Mouse (Mus musculus): ENCODE results near the gene Rprd1b.
A peak's percentile ranks its signal among the peaks of the same experiment; 100 is the strongest.

Gene Rprd1b

GRCm38 (mm10) chr2:158079843-158080395 is 51.6 kb downstream of the Rprd1b start:
- DNase-seq (ENCODE audit: low spot score in 2 of 2): no peak

- DNase-seq (ENCODE audit: low spot score in 2 of 2): no peak
These were observed 52.4 kb downstream of the Rprd1b start for GRCm38 (mm10) chr2:158080622-158081241.

GRCm38 (mm10) chr2:158084486-158084885 is 56.2 kb downstream of the Rprd1b start:
- DNase-seq (ENCODE audit: low spot score in 2 of 2): no peak

GRCm38 (mm10) chr2:158090096-158090495 is 61.8 kb downstream of the Rprd1b start:
- DNase-seq (ENCODE audit: low spot score in 2 of 2): no peak

GRCm38 (mm10) chr2:158093345-158093744 is 65.0 kb downstream of the Rprd1b start:
- peak in 1 of 2 experiments; percentile 48 for DNase-seq (ENCODE audit: low spot score in 2 of 2)

- no peak for DNase-seq (ENCODE audit: low spot score in 2 of 2)
These were observed 66.0 kb downstream of the Rprd1b start for GRCm38 (mm10) chr2:158094300-158094699.

- no peak for DNase-seq (ENCODE audit: low spot score in 2 of 2)
These were observed 66.5 kb downstream of the Rprd1b start for GRCm38 (mm10) chr2:158094846-158095245.

- no peak for DNase-seq (ENCODE audit: low spot score in 2 of 2)
These were observed 68.8 kb downstream of the Rprd1b start for GRCm38 (mm10) chr2:158097071-158097470.

- no peak for DNase-seq (ENCODE audit: low spot score in 2 of 2)
These were observed 70.4 kb downstream of the Rprd1b start for GRCm38 (mm10) chr2:158098730-158099129.

- no peak for DNase-seq (ENCODE audit: low spot score in 2 of 2)
These were observed 71.2 kb downstream of the Rprd1b start for GRCm38 (mm10) chr2:158099537-158099936.

GRCm38 (mm10) chr2:158101768-158102167 is 73.5 kb downstream of the Rprd1b start:
- no peak for DNase-seq (ENCODE audit: low spot score in 2 of 2)

GRCm38 (mm10) chr2:158104966-158105365 is 76.7 kb downstream of the Rprd1b start:
- no peak for DNase-seq (ENCODE audit: low spot score in 2 of 2)

- DNase-seq (ENCODE audit: low spot score in 2 of 2): no peak
These were observed 77.3 kb downstream of the Rprd1b start for GRCm38 (mm10) chr2:158105605-158106004.

GRCm38 (mm10) chr2:158106947-158107587 is 78.8 kb downstream of the Rprd1b start:
- DNase-seq (ENCODE audit: low spot score in 2 of 2): peak in 1 of 2 experiments; percentile 55

GRCm38 (mm10) chr2:158109516-158109915 is 81.2 kb downstream of the Rprd1b start:
- no peak for DNase-seq (ENCODE audit: low spot score in 2 of 2)

GRCm38 (mm10) chr2:158113591-158114257 is 85.4 kb downstream of the Rprd1b start:
- DNase-seq (ENCODE audit: low spot score in 2 of 2): peak; percentile 52 to 86

GRCm38 (mm10) chr2:158114931-158115330 is 86.6 kb downstream of the Rprd1b start:
- no peak for DNase-seq (ENCODE audit: low spot score in 2 of 2)

- no peak for DNase-seq (ENCODE audit: low spot score in 2 of 2)
These were observed 87.6 kb downstream of the Rprd1b start for GRCm38 (mm10) chr2:158115838-158116453.

GRCm38 (mm10) chr2:158116653-158117052 is 88.4 kb downstream of the Rprd1b start:
- DNase-seq (ENCODE audit: low spot score in 2 of 2): no peak

GRCm38 (mm10) chr2:158119145-158119544 is 90.8 kb downstream of the Rprd1b start:
- no peak for DNase-seq (ENCODE audit: low spot score in 2 of 2)

GRCm38 (mm10) chr2:158120211-158120610 is 91.9 kb downstream of the Rprd1b start:
- no peak for DNase-seq (ENCODE audit: low spot score in 2 of 2)

GRCm38 (mm10) chr2:158120868-158121267 is 92.6 kb downstream of the Rprd1b start:
- DNase-seq (ENCODE audit: low spot score in 2 of 2): no peak

All from urinary bladder, postnatal 36 days (tissue).